Mouse (Mus musculus) midbrain, embryonic 10.5 days (tissue): ENCODE measurements around the gene 1520401A03Rik. TPM values are rescaled to one million over a fixed set of nuclear protein-coding genes. Genes with fewer than 3 reads are reported as not detected.
"Not testable (repeated sequence)": the region's sequence is repeated elsewhere in the genome, so short reads cannot be mapped to it uniquely, and the experiment has no call there.

Experiments used
- DNase-seq: peaks from one replicate; pipeline ENCODE4 v3.0.0-alpha.2; 2017; ENCODE audit warnings: low spot score
- H3K27ac ChIP-seq: fragments of 300-500 bp; sonication (generic); replicated peaks from 2 replicates; pipeline ENCODE4 v1.5.1; 2016; ENCODE audit warnings: mild to moderate bottlenecking
- H3K27me3 ChIP-seq: fragments of 300-500 bp; sonication (generic); 2 replicates; pipeline ENCODE4 v1.6.1; 2016; ENCODE audit warnings: low read depth, mild to moderate bottlenecking; ENCODE audit not compliant: poor library complexity, severe bottlenecking
- H3K36me3 ChIP-seq: fragments of 300-500 bp; sonication (generic); 2 replicates; pipeline ENCODE4 v1.6.1; 2016; ENCODE audit warnings: mild to moderate bottlenecking, moderate library complexity
- H3K4me1 ChIP-seq: fragments of 300-500 bp; sonication (generic); 2 replicates; pipeline ENCODE4 v1.6.1; 2016
- H3K4me3 ChIP-seq: fragments of 300-500 bp; sonication (generic); 2 replicates; pipeline ENCODE4 v1.5.1; 2016; ENCODE audit warnings: mild to moderate bottlenecking, moderate library complexity
- H3K9me3 ChIP-seq: fragments of 300-500 bp; sonication (generic); replicated peaks from 2 replicates; pipeline ENCODE4 v1.6.1; 2016; ENCODE audit warnings: mild to moderate bottlenecking
- WGBS: fragments of 180-500 bp; shearing (Covaris S2); methylation state at CpG from one replicate; pipeline ENCODE4 v1.1.7; 2016; 5-methylcytosine and 5-hydroxymethylcytosine counted together
- polyA plus RNA-seq: library from polyadenylated mRNA; unstranded; fragments of >200 nt; fragmentation: Nextera tagmentation; extraction: Ambion mirVana; gene quantifications from 2 replicates; pipeline ENCODE4 v1.2.1, GENCODE M21; 2016

Gene 1520401A03Rik
- polyA plus RNA-seq = not detected in 2 replicates

DNA sequence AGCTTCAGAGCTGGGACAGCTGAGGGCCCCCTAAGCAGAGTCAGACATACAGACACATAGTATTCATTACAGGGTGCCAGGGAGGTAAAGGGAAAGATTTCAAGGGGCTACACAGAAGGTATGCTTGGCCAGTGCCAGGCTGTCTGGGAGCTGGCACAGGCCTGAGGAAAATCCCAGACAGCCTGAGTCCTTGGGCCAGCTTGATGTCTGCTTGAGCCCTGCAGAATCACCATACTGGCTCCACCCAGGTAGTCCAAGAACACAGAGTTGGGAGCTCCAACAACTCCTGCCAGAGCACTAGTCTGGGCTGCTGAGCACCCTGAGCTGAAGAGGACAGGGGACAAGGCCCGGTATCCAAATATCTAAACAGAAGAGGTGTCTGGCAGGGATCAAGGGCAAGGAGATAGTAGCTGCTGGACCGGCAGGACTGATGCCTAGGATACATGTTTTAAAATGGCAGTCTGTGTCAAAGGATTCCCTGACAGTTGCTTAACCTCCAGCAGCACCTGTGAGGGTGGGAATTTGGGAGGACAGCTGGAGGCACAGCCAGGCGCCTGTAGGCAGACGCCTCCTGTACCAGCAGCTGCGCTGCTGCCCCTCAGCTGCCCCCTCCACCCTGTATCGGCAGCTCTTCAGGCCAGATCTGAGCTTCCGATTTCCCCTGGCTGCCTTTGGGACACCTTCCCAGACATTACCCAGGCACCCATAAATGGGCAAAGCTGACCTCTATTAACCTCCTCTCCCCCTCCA is at the start of gene 1520401A03Rik:
1520401A03Rik (minus strand) TSS at position 408 of the 750 bp plus-strand sequence.
- no peak within 1 kb of the TSS for H3K4me3 ChIP-seq
- no peaks in the 10 kb centered on the region; the same call in 1 of the 2 replicates for H3K27me3 ChIP-seq
- H3K36me3 ChIP-seq = no peaks in the 10 kb centered on the region
- DNase-seq = no peak
- peaks cover 20% of the 10 kb centered on the region for H3K4me1 ChIP-seq
- H3K9me3 ChIP-seq = no peaks in the 10 kb centered on the region
- 71% methylated on average over 7 of the region's 7 CpGs for WGBS
- no peak within 1 kb of the TSS for H3K27ac ChIP-seq

DNA sequence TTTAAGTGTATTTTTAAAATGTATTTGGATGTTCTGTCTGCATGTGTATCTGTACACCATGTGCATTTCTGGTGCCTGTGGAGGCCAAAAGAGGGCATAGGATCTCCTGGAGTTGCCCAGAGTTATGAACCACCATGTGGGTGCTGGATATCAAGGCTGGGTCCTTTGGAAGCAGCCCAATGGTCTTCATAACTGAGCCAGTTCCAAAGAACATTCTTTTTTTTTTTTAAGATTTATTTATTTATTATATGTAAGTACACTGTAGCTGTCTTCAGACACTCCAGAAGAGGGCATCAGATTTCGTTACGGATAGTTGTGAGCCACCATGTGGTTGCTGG is 49.6 kb upstream of the 1520401A03Rik start:
- WGBS = 80% methylated on average over 2 of the region's 2 CpGs
- H3K4me3 ChIP-seq = peak overlapping the region; percentile 91

DNA sequence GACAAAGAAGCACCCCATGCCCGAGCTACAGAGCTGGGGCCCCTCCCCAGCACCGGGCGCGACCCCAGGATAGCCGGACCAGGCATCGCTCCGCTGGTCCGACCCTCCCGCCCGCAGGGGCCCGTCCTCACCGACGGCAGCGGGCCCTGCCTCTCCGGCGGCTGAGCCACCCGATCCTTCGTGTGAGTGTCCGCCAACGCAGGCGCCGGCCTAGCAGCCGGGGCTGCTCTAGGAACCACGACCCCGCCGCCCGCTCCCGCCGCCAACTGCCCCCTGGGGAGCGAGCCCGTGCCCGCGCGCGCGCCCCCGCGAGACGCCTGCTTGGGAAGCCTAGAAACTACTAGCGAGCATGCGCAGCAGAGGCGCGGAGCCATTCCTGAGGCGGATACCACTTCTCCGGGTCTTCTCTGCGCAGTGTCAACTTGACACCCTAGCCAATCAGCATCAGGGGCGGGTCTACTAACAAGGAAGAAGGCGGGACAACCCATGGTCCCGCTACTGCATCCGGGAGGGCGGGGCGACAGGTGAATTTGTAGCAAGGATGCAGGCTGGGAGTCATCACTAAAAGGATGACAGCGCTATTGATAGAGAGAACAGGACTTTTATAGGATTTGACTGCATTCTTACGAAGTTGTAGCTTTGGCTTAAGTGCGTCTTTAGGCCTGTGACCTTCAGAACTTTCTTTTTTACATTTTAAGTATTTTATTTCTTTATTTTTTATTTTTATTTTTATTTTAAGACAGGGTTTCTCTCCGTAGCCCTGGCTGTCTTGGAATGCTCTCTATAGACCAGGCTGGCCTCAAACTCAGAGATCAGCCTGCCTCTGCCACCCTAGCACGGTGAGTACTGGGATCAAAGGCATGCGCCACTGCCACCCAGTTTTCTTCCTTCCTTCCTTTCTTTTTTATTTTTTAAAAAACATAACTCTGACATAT is 49.0 kb upstream of the 1520401A03Rik start, which contains the start of gene Flywch1:
Flywch1 (minus strand) TSS at position 319 of the 935 bp plus-strand sequence.
- H3K27ac ChIP-seq = peak within 1 kb of the TSS; percentile 98
- H3K36me3 ChIP-seq = peaks cover 33% of the 10 kb centered on the region
- H3K4me3 ChIP-seq = peak within 1 kb of the TSS; percentile 91
- peak; percentile 99 for DNase-seq
- H3K9me3 ChIP-seq = no peaks in the 10 kb centered on the region
- peaks cover 23% of the 10 kb centered on the region for H3K4me1 ChIP-seq
- H3K27me3 ChIP-seq = no peaks in the 10 kb centered on the region
- 3% methylated on average over 58 of the region's 58 CpGs for WGBS

More for the DNA sequence above, 49.6 kb upstream of the 1520401A03Rik start:
- peaks cover 23% of the 10 kb centered on the region for H3K4me1 ChIP-seq
- not testable (repeated sequence) for H3K27ac ChIP-seq, H3K27me3 ChIP-seq, DNase-seq, H3K9me3 ChIP-seq
- peaks cover 27% of the 10 kb centered on the region for H3K36me3 ChIP-seq

DNA sequence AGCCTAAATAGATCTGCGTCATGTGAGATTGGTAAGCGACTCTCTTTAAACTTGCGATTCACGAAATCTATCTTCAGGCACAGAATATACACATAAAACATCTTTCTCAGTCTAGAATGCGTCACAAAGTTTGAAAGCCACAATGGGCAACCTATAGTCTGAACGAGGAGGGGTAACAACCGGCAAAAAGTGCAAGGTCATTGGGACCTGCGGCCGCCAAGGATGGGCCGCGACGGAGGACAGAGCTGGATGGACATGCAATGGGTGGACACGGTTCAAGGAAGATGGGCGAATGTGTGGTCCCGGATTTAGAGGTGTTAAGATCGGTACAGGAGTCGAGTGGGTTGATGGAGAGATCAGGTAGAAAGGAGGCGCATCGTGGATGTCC is 48.3 kb upstream of the 1520401A03Rik start:
- Histone ChIP-seq H3K27ac (peak overlapping the region; percentile 98), H3K27me3 (no peaks in the 10 kb centered on the region), H3K4me3 (peak overlapping the region; percentile 91), H3K36me3 (peaks cover 38% of the 10 kb centered on the region), H3K4me1 (peaks cover 23% of the 10 kb centered on the region), H3K9me3 (no peaks in the 10 kb centered on the region)
- 2% methylated on average over 19 of the region's 19 CpGs for WGBS
- DNase-seq = no peak

DNA sequence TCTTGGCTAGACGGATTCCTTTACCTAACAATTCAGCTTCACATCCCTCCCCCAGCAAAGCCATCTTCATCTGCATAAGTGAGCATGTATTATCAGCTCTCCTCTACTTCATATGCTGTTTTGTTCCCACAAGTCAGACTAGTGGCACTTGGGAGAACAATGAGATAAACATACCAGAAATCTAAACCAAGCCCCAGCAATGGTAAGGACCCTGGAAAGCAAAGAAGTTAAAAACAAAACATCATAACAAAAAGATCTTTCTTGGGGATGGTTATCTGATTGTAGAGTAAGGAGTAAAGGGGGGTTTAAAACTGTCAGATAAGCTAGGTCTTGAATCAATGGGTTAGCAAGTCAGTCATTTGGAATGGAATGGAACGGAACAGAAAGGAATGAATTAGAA is 47.9 kb upstream of the 1520401A03Rik start:
- Histone ChIP-seq H3K4me1 (peaks cover 23% of the 10 kb centered on the region), H3K27ac (peak overlapping the region; percentile 98), H3K27me3 (no peaks in the 10 kb centered on the region), H3K4me3 (peak overlapping the region; percentile 91), H3K36me3 (peaks cover 42% of the 10 kb centered on the region), H3K9me3 (no peaks in the 10 kb centered on the region)
- DNase-seq = no peak
- WGBS = 10% methylated on average over 2 of the region's 2 CpGs

DNA sequence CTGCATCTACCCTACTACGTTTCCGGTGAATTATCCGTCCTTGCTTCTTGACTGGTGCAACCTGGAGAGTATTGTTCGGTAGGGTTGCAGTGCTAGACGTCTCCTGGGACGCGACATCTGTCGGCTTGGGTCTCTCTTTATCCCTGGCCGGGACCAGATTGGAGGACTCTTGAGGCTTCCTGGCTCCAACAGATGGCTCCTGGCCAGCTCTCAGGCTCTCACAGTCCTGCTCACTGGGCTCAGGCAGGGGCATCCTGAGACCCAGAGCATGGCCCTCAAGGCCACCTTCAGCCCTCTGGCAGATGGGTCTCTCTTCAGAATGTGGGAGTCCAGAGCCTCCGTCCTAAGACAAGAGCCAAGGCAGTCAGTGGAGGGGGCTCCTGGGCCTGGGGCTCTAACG is 40.4 kb upstream of the 1520401A03Rik start:
- H3K27ac ChIP-seq = no peak overlapping the region
- H3K4me3 ChIP-seq = no peak overlapping the region
- DNase-seq = no peak
- H3K27me3 ChIP-seq = no peaks in the 10 kb centered on the region
- WGBS = 94% methylated on average over 11 of the region's 11 CpGs
- H3K36me3 ChIP-seq = peaks cover 89% of the 10 kb centered on the region
- no peaks in the 10 kb centered on the region; the same call in 1 of the 2 replicates for H3K9me3 ChIP-seq
- no peaks in the 10 kb centered on the region for H3K4me1 ChIP-seq

DNA sequence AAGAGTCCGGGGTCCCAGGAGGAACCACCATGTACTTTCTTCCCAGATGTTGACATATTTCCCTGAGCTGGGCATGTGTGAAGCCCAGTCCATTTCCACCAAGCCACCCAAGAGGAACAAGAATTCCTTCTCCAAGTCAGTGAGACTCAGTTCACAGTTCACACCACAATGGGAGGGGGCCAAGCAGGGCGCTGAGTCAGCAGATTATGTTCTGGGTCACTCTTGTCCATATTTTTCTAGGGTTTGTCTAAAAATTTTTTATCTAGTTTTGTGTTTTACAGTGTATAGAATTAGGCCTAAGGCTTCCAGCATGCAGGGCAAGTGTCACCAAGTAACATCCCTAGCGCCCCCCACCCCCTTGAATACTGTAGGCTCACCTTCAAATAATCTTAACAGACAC is 38.6 kb upstream of the 1520401A03Rik start:
- DNase-seq = no peak
- WGBS = 94% methylated on average over 3 of the region's 3 CpGs
- H3K36me3 ChIP-seq = peaks cover 91% of the 10 kb centered on the region

DNA sequence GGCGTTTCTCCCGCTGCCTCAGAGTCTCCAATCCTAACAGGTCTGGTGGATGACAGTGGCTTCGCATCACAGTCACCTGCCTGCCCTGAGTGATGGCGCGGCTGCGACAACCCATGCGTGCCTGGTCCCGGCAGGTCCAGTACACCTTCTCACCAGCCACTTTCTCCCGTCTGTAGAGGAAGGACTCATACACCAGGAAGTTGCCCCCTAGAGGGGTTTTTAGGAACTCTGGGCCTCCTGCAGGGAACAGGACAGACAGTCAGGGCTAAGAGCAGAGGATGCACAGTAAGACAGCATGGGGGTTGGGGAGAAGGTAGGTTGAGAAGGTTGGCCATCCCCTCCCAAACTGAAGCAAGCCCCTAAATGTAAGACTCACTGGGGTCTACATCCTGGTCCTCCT is 37.6 kb upstream of the 1520401A03Rik start:
- Histone ChIP-seq H3K4me3 (no peak overlapping the region), H3K9me3 (no peaks in the 10 kb centered on the region; the same call in 1 of the 2 replicates), H3K27me3 (no peaks in the 10 kb centered on the region), H3K27ac (no peak overlapping the region), H3K4me1 (no peaks in the 10 kb centered on the region), H3K36me3 (peaks cover 91% of the 10 kb centered on the region)
- 92% methylated on average over 9 of the region's 9 CpGs for WGBS
- no peak for DNase-seq

More for the DNA sequence above, 38.6 kb upstream of the 1520401A03Rik start:
- Histone ChIP-seq H3K9me3 (no peaks in the 10 kb centered on the region; the same call in 1 of the 2 replicates), H3K4me3 (no peak overlapping the region), H3K4me1 (no peaks in the 10 kb centered on the region), H3K27me3 (no peaks in the 10 kb centered on the region), H3K27ac (no peak overlapping the region)

DNA sequence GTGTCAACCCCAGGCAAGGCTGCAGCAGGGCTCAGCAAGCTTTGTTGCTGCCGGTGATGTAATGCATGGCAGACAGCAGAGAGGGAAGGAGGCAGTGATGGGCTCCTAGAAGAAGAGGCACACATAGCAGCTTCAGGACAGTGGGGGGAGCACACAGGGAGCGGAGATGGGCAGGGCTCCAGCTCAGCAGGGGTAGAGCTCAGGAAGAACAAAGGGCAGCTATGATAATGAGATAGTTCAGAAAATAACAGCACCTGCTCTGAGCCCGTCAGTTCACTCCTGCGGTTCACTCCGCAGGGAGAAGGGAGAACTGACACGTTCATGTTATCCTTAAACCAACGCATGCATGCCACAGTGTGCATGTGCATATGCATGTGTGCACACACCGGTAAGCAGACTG is 36.2 kb upstream of the 1520401A03Rik start:
- H3K36me3 ChIP-seq = peaks cover 100% of the 10 kb centered on the region
- H3K4me1 ChIP-seq = no peaks in the 10 kb centered on the region
- no peak overlapping the region for H3K4me3 ChIP-seq
- no peaks in the 10 kb centered on the region; the same call in 1 of the 2 replicates for H3K9me3 ChIP-seq
- no peak for DNase-seq
- H3K27ac ChIP-seq = no peak overlapping the region
- 84% methylated on average over 8 of the region's 8 CpGs for WGBS
- H3K27me3 ChIP-seq = no peaks in the 10 kb centered on the region

DNA sequence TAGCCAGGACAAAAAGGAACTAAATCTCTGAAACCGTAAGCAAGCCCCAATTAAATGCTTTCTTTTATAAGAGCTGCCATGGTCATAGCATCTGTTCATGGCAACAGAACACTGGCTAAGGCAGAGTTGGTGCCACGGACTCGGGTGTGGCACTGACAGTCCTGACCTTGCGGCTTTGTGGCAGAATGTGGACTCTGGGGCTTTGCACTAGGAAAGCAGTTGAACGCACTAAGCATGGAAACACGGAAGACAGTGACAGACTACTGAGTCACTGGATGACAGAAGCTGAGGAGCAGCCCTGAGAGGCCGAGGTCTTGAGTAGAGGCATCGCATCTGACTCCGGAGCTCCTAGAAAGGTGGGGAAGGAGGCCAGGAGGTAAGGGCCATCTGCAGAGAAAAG is 35.0 kb upstream of the 1520401A03Rik start:
- Histone ChIP-seq H3K4me3 (no peak overlapping the region), H3K36me3 (peaks cover 100% of the 10 kb centered on the region), H3K4me1 (no peaks in the 10 kb centered on the region), H3K9me3 (no peaks in the 10 kb centered on the region; the same call in 1 of the 2 replicates), H3K27me3 (no peaks in the 10 kb centered on the region), H3K27ac (no peak overlapping the region)
- DNase-seq = no peak
- 95% methylated on average over 9 of the region's 9 CpGs for WGBS

DNA sequence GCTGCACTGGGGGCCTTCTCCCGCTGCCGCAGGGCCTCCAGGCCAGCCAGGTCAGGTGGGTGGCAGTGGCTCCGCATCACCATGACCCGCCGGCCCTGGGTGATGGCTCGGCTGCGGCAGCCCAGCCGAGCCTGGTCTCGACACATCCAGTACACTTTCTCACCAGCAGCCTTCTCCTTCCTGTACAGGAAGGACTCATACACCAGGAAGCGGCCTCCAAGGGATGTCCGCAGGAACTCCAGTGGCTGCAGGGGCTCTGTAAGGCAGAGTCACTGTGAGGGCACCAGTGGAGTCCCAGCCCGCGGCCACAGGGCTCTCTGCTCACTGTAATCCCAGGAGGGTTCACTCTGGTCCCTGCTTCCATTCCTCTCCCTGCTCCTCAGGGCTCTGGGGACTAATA is 33.1 kb upstream of the 1520401A03Rik start:
- Histone ChIP-seq H3K4me1 (no peaks in the 10 kb centered on the region), H3K4me3 (no peak overlapping the region), H3K27ac (no peak overlapping the region), H3K27me3 (no peaks in the 10 kb centered on the region), H3K36me3 (peaks cover 99% of the 10 kb centered on the region), H3K9me3 (no peaks in the 10 kb centered on the region; the same call in 1 of the 2 replicates)
- no peak for DNase-seq
- 97% methylated on average over 13 of the region's 13 CpGs for WGBS

DNA sequence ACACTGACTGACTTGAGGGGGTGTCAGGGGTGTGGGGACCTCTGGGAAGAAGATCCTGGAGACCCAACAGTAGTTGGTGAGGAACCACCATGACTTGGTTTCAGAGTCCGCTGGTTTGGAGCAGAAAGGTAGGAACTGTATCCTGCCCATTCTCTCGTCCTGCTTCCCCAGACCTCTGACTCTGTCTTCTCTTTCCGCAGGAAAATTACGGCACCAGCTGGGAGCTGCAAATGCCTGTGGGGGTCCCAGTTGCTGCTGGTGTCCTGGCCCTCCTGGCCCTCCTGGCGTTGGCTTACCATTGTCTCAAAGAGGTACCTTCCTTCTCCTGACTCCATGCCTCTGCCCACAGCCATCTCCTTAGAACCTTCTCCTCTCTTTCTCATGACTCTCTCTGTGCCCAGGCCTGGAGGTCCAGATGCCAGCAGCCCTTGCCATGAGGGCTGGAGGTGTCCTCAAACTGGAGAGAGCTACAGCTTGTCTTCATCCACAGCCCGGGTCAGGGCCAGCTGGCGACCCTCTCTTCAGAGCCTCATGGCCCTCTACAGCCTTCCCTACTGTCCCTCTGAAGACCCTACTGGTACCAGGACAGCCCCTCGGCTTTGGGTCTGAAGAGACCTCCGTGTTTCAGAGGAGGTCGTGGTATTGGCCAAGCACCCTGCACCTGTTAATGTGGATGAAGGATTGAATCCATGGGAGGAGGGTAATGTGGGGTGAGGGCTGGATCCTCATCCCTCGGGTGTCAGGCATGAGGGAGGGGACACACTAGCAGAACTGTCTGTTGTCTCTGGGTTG is 27.0 kb upstream of the 1520401A03Rik start:
- H3K4me3 ChIP-seq = 0 out of 2 replicates have a peak overlapping the region, but pooled peaks have one; percentile 9
- H3K9me3 ChIP-seq = no peaks in the 10 kb centered on the region
- no peak for DNase-seq

More for the DNA sequence above, 27.0 kb upstream of the 1520401A03Rik start:
- peaks cover 41% of the 10 kb centered on the region for H3K27me3 ChIP-seq
- 84% methylated on average over 11 of the region's 11 CpGs for WGBS
- H3K4me1 ChIP-seq = peaks cover 22% of the 10 kb centered on the region
- no peak overlapping the region for H3K27ac ChIP-seq
- peaks cover 39% of the 10 kb centered on the region for H3K36me3 ChIP-seq
